Mouse (Mus musculus): ENCODE measurements around the gene Mob3a. TPM values are rescaled to one million over a fixed set of nuclear protein-coding genes. Genes with fewer than 3 reads are reported as not detected.

Gene Mob3a
- polyA plus RNA-seq (2017; shearing (Covaris generic)), result 103 TPM

GRCm38 (mm10) chr10:80701721-80702535 lies at the start of gene Mob3a, which contains the start of gene Izumo4:
TSS of gene Mob3a (minus strand) at chr10:80701977.
TSS of gene Izumo4 (plus strand) at chr10:80702184.

GRCm38 (mm10) chr10:80742180-80742978 lies 40.6 kb upstream of the Mob3a start, which contains the start of gene Ap3d1:
TSS of gene Ap3d1 (minus strand) at chr10:80742264.

GRCm38 (mm10) chr10:80677942-80678436 lies 23.8 kb downstream of the Mob3a start, which contains the start of gene Mknk2:
TSS of gene Mknk2 (minus strand) at chr10:80678112.

GRCm38 (mm10) chr10:80656863-80657623 lies 44.7 kb downstream of the Mob3a start, which contains the start of gene Btbd2:
TSS of gene Btbd2 (minus strand) at chr10:80657071.

Other genes starting within 250 kb of the Mob3a start
- gene Onecut3, start 207.1 kb downstream of the Mob3a start, polyA plus RNA-seq (2017; shearing (Covaris generic)), result not detected
- not detected for gene Atp8b3, start 162.9 kb downstream of the Mob3a start, polyA plus RNA-seq (2017; shearing (Covaris generic))
- 83.0 TPM for gene Rexo1, start 140.4 kb downstream of the Mob3a start, polyA plus RNA-seq (2017; shearing (Covaris generic))
- 17.2 TPM for gene Klf16, start 124.7 kb downstream of the Mob3a start, polyA plus RNA-seq (2017; shearing (Covaris generic))
- gene Abhd17a, start 111.6 kb downstream of the Mob3a start, polyA plus RNA-seq (2017; shearing (Covaris generic)), result 93.3 TPM
- 102 TPM for gene Scamp4, start 99.1 kb downstream of the Mob3a start, polyA plus RNA-seq (2017; shearing (Covaris generic))
- 6.9 TPM for gene Adat3, start 99.1 kb downstream of the Mob3a start, polyA plus RNA-seq (2017; shearing (Covaris generic))
- gene Gm49322, start 96.0 kb downstream of the Mob3a start, polyA plus RNA-seq (2017; shearing (Covaris generic)), result 8.5 TPM
- 353 TPM for gene Csnk1g2, start 79.1 kb downstream of the Mob3a start, polyA plus RNA-seq (2017; shearing (Covaris generic))
- gene Btbd2, start 44.9 kb downstream of the Mob3a start, polyA plus RNA-seq (2017; shearing (Covaris generic)), result 22.0 TPM
- 190 TPM for gene Mknk2, start 23.9 kb downstream of the Mob3a start, polyA plus RNA-seq (2017; shearing (Covaris generic))
- gene Izumo4, start 207 bp upstream of the Mob3a start, polyA plus RNA-seq (2017; shearing (Covaris generic)), result 67.9 TPM
- gene Ap3d1, start 40.3 kb upstream of the Mob3a start, polyA plus RNA-seq (2017; shearing (Covaris generic)), result 79.7 TPM
- 39.6 TPM for gene Dot1l, start 53.2 kb upstream of the Mob3a start, polyA plus RNA-seq (2017; shearing (Covaris generic))
- 65.0 TPM for gene Sf3a2, start 96.2 kb upstream of the Mob3a start, polyA plus RNA-seq (2017; shearing (Covaris generic))
- 196 TPM for gene Plekhj1, start 96.6 kb upstream of the Mob3a start, polyA plus RNA-seq (2017; shearing (Covaris generic))
- not detected for gene Amh, start 103.3 kb upstream of the Mob3a start, polyA plus RNA-seq (2017; shearing (Covaris generic))
- gene Jsrp1, start 111.5 kb upstream of the Mob3a start, polyA plus RNA-seq (2017; shearing (Covaris generic)), result not detected
- 2,215 TPM for gene Oaz1, start 124.7 kb upstream of the Mob3a start, polyA plus RNA-seq (2017; shearing (Covaris generic))
- not detected for gene Lingo3, start 142.1 kb upstream of the Mob3a start, polyA plus RNA-seq (2017; shearing (Covaris generic))
- gene Lsm7, start 153.2 kb upstream of the Mob3a start, polyA plus RNA-seq (2017; shearing (Covaris generic)), result 91.1 TPM
- 19.0 TPM for gene Sppl2b, start 153.3 kb upstream of the Mob3a start, polyA plus RNA-seq (2017; shearing (Covaris generic))
- not detected for gene Tmprss9, start 169.9 kb upstream of the Mob3a start, polyA plus RNA-seq (2017; shearing (Covaris generic))
- gene Timm13, start 199.0 kb upstream of the Mob3a start, polyA plus RNA-seq (2017; shearing (Covaris generic)), result 150 TPM
- gene Lmnb2, start 216.3 kb upstream of the Mob3a start, polyA plus RNA-seq (2017; shearing (Covaris generic)), result 14.8 TPM
- 43.3 TPM for gene Gadd45b, start 228.1 kb upstream of the Mob3a start, polyA plus RNA-seq (2017; shearing (Covaris generic))

All from naive thymus-derived CD4-positive, alpha-beta T cell, adult 5 months (primary cell).